ENCODE assay signal across 29 mouse cellular contexts in genomic region chr7:109045876-109046275, GRCm38 (mm10).
"Had no signal": no experiment of that assay in that cellular context is flagged by ENCODE, and none has a peak within 500 bp of the region (broad histone marks: within the 10 kb centered on the region; RNA-seq: fewer than 3 reads in every experiment).

No protein-coding gene starts in this region.

- H3K4me1 ChIP-seq: embryonic facial prominence, embryonic 10.5 days; embryonic facial prominence, embryonic 12.5 days; embryonic facial prominence, embryonic 13.5 days; embryonic facial prominence, embryonic 15.5 days; forebrain, embryonic 10.5 days; forebrain, embryonic 12.5 days; forebrain, embryonic 13.5 days; forebrain, embryonic 15.5 days; heart, embryonic 10.5 days had no signal

- ATAC-seq: forebrain, embryonic 13.5 days; forebrain, embryonic 14.5 days; forebrain, embryonic 15.5 days; forebrain, embryonic 16.5 days; forebrain, postnatal 0 days had no signal

- H3K27ac ChIP-seq: embryonic facial prominence, embryonic 10.5 days; embryonic facial prominence, embryonic 12.5 days; embryonic facial prominence, embryonic 13.5 days; embryonic facial prominence, embryonic 15.5 days; forebrain, embryonic 10.5 days; forebrain, embryonic 12.5 days; forebrain, embryonic 13.5 days; forebrain, embryonic 15.5 days; gastrocnemius, adult 2 months; heart, adult 2 months; heart, embryonic 10.5 days had no signal

- H3K9me3 ChIP-seq: embryonic facial prominence, embryonic 10.5 days; embryonic facial prominence, embryonic 12.5 days; embryonic facial prominence, embryonic 13.5 days; embryonic facial prominence, embryonic 15.5 days; forebrain, embryonic 10.5 days; forebrain, embryonic 12.5 days; forebrain, embryonic 13.5 days; forebrain, embryonic 15.5 days; heart, embryonic 10.5 days had no signal

- H3K9ac ChIP-seq: embryonic facial prominence, embryonic 12.5 days; embryonic facial prominence, embryonic 13.5 days; embryonic facial prominence, embryonic 15.5 days; forebrain, embryonic 12.5 days; forebrain, embryonic 13.5 days; forebrain, embryonic 15.5 days; forebrain, postnatal 0 days had no signal

- H3K36me3 ChIP-seq: embryonic facial prominence, embryonic 10.5 days; embryonic facial prominence, embryonic 12.5 days; embryonic facial prominence, embryonic 13.5 days; embryonic facial prominence, embryonic 15.5 days; forebrain, embryonic 12.5 days; heart, embryonic 10.5 days had no signal

- H3K4me2 ChIP-seq: embryonic facial prominence, embryonic 12.5 days; embryonic facial prominence, embryonic 13.5 days; embryonic facial prominence, embryonic 15.5 days; forebrain, embryonic 12.5 days; forebrain, embryonic 13.5 days; forebrain, embryonic 15.5 days had no signal

- DNase-seq: cerebellum, adult 18-20 months; cerebellum, adult 2 months; cerebellum, adult 8-10 months; cerebellum, adult 9-10 months; cerebellum, postnatal 10 days; cerebellum, postnatal 14 days; cerebellum, postnatal 25 days; cerebellum, postnatal 36 days; embryo, embryonic 11 days; forebrain, postnatal 0 days; gastrocnemius, adult 2 months; gastrocnemius, postnatal 10 days; gastrocnemius, postnatal 14 days; gastrocnemius, postnatal 25 days; gastrocnemius, postnatal 36 days; heart, adult 18-20 months; heart, adult 2 months had no signal

- H3K4me3 ChIP-seq: embryonic facial prominence, embryonic 10.5 days; embryonic facial prominence, embryonic 12.5 days; embryonic facial prominence, embryonic 13.5 days; embryonic facial prominence, embryonic 15.5 days; erythroblast, embryonic 14.5 days; forebrain, embryonic 10.5 days; forebrain, embryonic 12.5 days; forebrain, embryonic 13.5 days; forebrain, embryonic 15.5 days; gastrocnemius, adult 2 months; heart, adult 2 months; heart, embryonic 10.5 days had no signal

- H3K27me3 ChIP-seq: embryonic facial prominence, embryonic 12.5 days; embryonic facial prominence, embryonic 13.5 days; embryonic facial prominence, embryonic 15.5 days; forebrain, embryonic 12.5 days; forebrain, embryonic 13.5 days; forebrain, embryonic 15.5 days had no signal
